In the genomic region with DNA sequence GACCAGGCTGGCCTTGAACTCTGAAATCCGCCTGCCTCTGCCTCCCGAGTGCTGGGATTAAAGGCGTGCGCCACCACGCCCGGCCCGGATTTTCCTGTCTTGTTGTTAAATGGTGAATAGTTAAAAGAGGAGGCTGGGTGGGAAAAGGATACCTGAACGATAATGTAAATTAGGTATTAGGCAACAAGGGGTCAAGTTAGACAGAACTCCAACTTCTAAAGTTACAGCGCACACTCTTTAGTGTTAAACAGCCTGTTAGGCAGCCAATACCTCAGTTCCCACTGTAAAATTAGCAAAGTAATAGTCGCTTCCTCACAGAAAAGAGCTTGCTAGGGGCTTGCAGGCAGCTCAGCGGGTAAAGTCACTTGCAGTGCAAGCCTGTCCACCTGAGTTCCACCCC, we compare ENCODE assay signal across 16 mouse cellular contexts. TPM values are rescaled to one million over a fixed set of nuclear protein-coding genes. Genes with fewer than 3 reads are reported as not detected.
DNase-seq lines count a peak whose midpoint lies in the region; ATAC-seq and TF ChIP-seq lines count a peak whose summit lies in the region.
"Had no signal": no experiment of that assay in that cellular context is flagged by ENCODE, and none has a peak within 500 bp of the region (broad histone marks: within the 10 kb centered on the region; RNA-seq: fewer than 3 reads in every experiment).

No protein-coding gene starts in this region.

- WGBS in midbrain, embryonic 10.5 days: 84% methylated on average over 11 of the region's 11 CpGs
- WGBS in midbrain, embryonic 16.5 days: 88% methylated on average over 11 of the region's 11 CpGs

- ATAC-seq in midbrain, embryonic 16.5 days: no peak
- ATAC-seq: intestine, postnatal 0 days had no signal

- H3K4me1 ChIP-seq in midbrain, embryonic 10.5 days: peaks cover 54% of the 10 kb centered on the region
- H3K4me1 ChIP-seq in midbrain, embryonic 16.5 days (ENCODE audit: control insufficient read depth, insufficient read depth, low read length): peaks cover 21% of the 10 kb centered on the region
- peaks cover 0 to 14% of the 10 kb centered on the region in 2 experiments; a peak in 3 of 4 replicates for H3K4me1 ChIP-seq in MEL (ENCODE audit: control insufficient read depth in 1 of 2, insufficient read depth in 2 of 2, low read length in 2 of 2)

- no peak overlapping the region for H3K4me2 ChIP-seq in midbrain, embryonic 16.5 days (ENCODE audit: low read length)

- no peak for TF ChIP-seq EP300 in MEL (IDR thresholded peaks at IDR 0.05; ENCODE audit: low read depth in 1 of 2, low read length in 2 of 2)

- H3K27me3 ChIP-seq in midbrain, embryonic 10.5 days (ENCODE audit: low read depth, poor library complexity, severe bottlenecking): no peaks in the 10 kb centered on the region
- H3K27me3 ChIP-seq in midbrain, embryonic 16.5 days (ENCODE audit: control insufficient read depth, insufficient read depth, low read depth, low read length): no peaks in the 10 kb centered on the region
- no peaks in the 10 kb centered on the region for H3K27me3 ChIP-seq in MEL (ENCODE audit: control insufficient read depth in 1 of 2, insufficient read depth in 2 of 2, low read length in 2 of 2)
- H3K27me3 ChIP-seq: CH12.LX; embryonic facial prominence, embryonic 12.5 days; forebrain, embryonic 12.5 days; heart, embryonic 12.5 days; hindbrain, embryonic 15.5 days had no signal

- no peak for TF ChIP-seq POLR2A in MEL (IDR thresholded peaks at IDR 0.05; ENCODE audit: control insufficient read depth in 1 of 2, insufficient read depth in 1 of 2, low read depth in 1 of 2, low read length in 2 of 2, poor library complexity in 1 of 2)

- no peak for TF ChIP-seq CTCF in MEL (IDR thresholded peaks at IDR 0.05 in 2 of 3, conservative IDR thresholded peaks at IDR 0.05 in 1 of 3; ENCODE audit: control insufficient read depth in 1 of 3, insufficient read depth in 1 of 3, low read depth in 2 of 3, low read length in 3 of 3, poor library complexity in 1 of 3, severe bottlenecking in 1 of 3)

- H3K36me3 ChIP-seq in midbrain, embryonic 10.5 days: peaks cover 27% of the 10 kb centered on the region
- peaks cover 7% of the 10 kb centered on the region for H3K36me3 ChIP-seq in midbrain, embryonic 16.5 days (ENCODE audit: control insufficient read depth, insufficient read depth, low read length)
- H3K36me3 ChIP-seq in MEL (ENCODE audit: control insufficient read depth in 1 of 2, insufficient read depth in 2 of 2, low read length in 2 of 2): peaks cover 0 to 9% of the 10 kb centered on the region in 2 experiments; a peak in 2 of 4 replicates

- peak overlapping the region; percentile 96; the same call in 1 of the 2 replicates for H3K27ac ChIP-seq in midbrain, embryonic 10.5 days (replicated peaks)
- H3K27ac ChIP-seq in midbrain, embryonic 16.5 days (ENCODE audit: low read length): no peak overlapping the region
- peak overlapping the region; percentile 33 for H3K27ac ChIP-seq in MEL (ENCODE audit: control insufficient read depth, low read depth, low read length)
- H3K27ac ChIP-seq: embryonic facial prominence, embryonic 12.5 days; hindbrain, embryonic 15.5 days had no signal

- no peak overlapping the region for H3K4me3 ChIP-seq in midbrain, embryonic 10.5 days
- no peak overlapping the region for H3K4me3 ChIP-seq in midbrain, embryonic 16.5 days (ENCODE audit: low read depth, low read length)
- H3K4me3 ChIP-seq in MEL (ENCODE audit: control insufficient read depth in 1 of 2, insufficient read depth in 1 of 2, low read depth in 2 of 2, low read length in 2 of 2): peak overlapping the region; percentile 48 to 95
- H3K4me3 ChIP-seq: forebrain, embryonic 12.5 days had no signal

- no peak overlapping the region for H3K9ac ChIP-seq in midbrain, embryonic 16.5 days (ENCODE audit: low read depth, low read length)
- peak overlapping the region; percentile 54 for H3K9ac ChIP-seq in MEL (ENCODE audit: control insufficient read depth, low read depth, low read length, poor library complexity, severe bottlenecking)
- H3K9ac ChIP-seq: embryonic facial prominence, embryonic 12.5 days; forebrain, embryonic 12.5 days; forebrain, postnatal 0 days; heart, embryonic 12.5 days; hindbrain, embryonic 15.5 days had no signal

- peak; percentile 13 for DNase-seq in cerebellum, adult 9-10 months
- DNase-seq in cerebellum, adult 11-12 months: no peak
- no peak for DNase-seq in midbrain, embryonic 10.5 days (ENCODE audit: low spot score)
- peak; percentile 59 for DNase-seq in MEL (ENCODE audit: low read depth, low spot score)
- peak; percentile 25 for DNase-seq in naive thymus-derived CD4-positive, alpha-beta T cell, adult 2 months (ENCODE audit: low read depth)
- no peak for DNase-seq in embryo, embryonic 10 days (ENCODE audit: low spot score)
- no peak for DNase-seq in ovary, postnatal 14 days (ENCODE audit: low spot score)

- H3K79me2 ChIP-seq in MEL (ENCODE audit: control insufficient read depth, insufficient read depth, low read length, poor library complexity): peaks cover 16% of the 10 kb centered on the region

- H3K9me3 ChIP-seq in midbrain, embryonic 10.5 days (replicated peaks): no peaks in the 10 kb centered on the region
- H3K9me3 ChIP-seq in midbrain, embryonic 16.5 days (replicated peaks; ENCODE audit: control insufficient read depth, low read length, poor library complexity, severe bottlenecking): no peaks in the 10 kb centered on the region
- H3K9me3 ChIP-seq in MEL (replicated peaks; ENCODE audit: insufficient read depth, low read length): no peaks in the 10 kb centered on the region
- H3K9me3 ChIP-seq: embryonic facial prominence, embryonic 12.5 days; forebrain, embryonic 12.5 days; G1E; heart, embryonic 12.5 days; hindbrain, embryonic 15.5 days had no signal

- TF ChIP-seq RAD21 in MEL (IDR thresholded peaks at IDR 0.05; ENCODE audit: low read depth, low read length): no peak

TF ChIP-seq in MEL, 35 proteins besides CTCF, POLR2A, EP300 and RAD21:
- peak; percentile 22; the same call in 1 of the 2 replicates for TF ChIP-seq MXI1 (IDR thresholded peaks at IDR 0.05; ENCODE audit: low read depth, low read length)
- TF ChIP-seq E2F4 (IDR thresholded peaks at IDR 0.05; ENCODE audit: borderline replicate concordance, low read depth, low read length): no peak

RNA-seq across cellular contexts. Expression of a gene that starts 0.9 kb away (rescaled TPM):
- polyA plus RNA-seq in midbrain, embryonic 10.5 days (2016; fragmentation: Nextera tagmentation; extraction: Ambion mirVana): 87.0 and 88.6 TPM in 2 replicates
- polyA plus RNA-seq in midbrain, embryonic 16.5 days (2015; fragmentation: Nextera tagmentation; extraction: Ambion mirVana): 68.8 and 72.4 TPM in 2 replicates
- total RNA-seq in MEL (2012; rRNA removed): 162 and 169 TPM in 2 replicates
- 100 to 1,000 TPM; 172 to 265 TPM for polyA plus RNA-seq in MEL (2012; ENCODE audit: insufficient read depth in 1 of 2, insufficient read length in 2 of 2, low read depth in 1 of 2, low replicate concordance in 2 of 2, missing spikeins in 1 of 2)

RNA-seq across cellular contexts. Expression of a gene that starts 34.9 kb away (rescaled TPM):
- polyA plus RNA-seq in midbrain, embryonic 10.5 days (2016; fragmentation: Nextera tagmentation; extraction: Ambion mirVana): 10.4 and 14.8 TPM in 2 replicates
- polyA plus RNA-seq in midbrain, embryonic 16.5 days (2015; fragmentation: Nextera tagmentation; extraction: Ambion mirVana): 2.6 and 2.7 TPM in 2 replicates
- total RNA-seq in MEL (2012; rRNA removed): 1.5 and 1.9 TPM in 2 replicates
- 1 to 10 TPM in 1 of 2 experiments, not detected in 1; 3.0 TPM for polyA plus RNA-seq in MEL (2012; ENCODE audit: insufficient read depth in 1 of 2, insufficient read length in 2 of 2, low read depth in 1 of 2, low replicate concordance in 2 of 2, missing spikeins in 1 of 2)

RNA-seq across cellular contexts. Expression of a gene that starts 49.0 kb away (rescaled TPM):
- 89.0 and 100 TPM in 2 replicates for polyA plus RNA-seq in midbrain, embryonic 10.5 days (2016; fragmentation: Nextera tagmentation; extraction: Ambion mirVana)
- 67.6 and 71.6 TPM in 2 replicates for polyA plus RNA-seq in midbrain, embryonic 16.5 days (2015; fragmentation: Nextera tagmentation; extraction: Ambion mirVana)
- total RNA-seq in MEL (2012; rRNA removed): 197 and 211 TPM in 2 replicates
- 100 to 1,000 TPM in 1 of 2 experiments, 10 to 100 TPM in 1; 64.7 to 199 TPM for polyA plus RNA-seq in MEL (2012; ENCODE audit: insufficient read depth in 1 of 2, insufficient read length in 2 of 2, low read depth in 1 of 2, low replicate concordance in 2 of 2, missing spikeins in 1 of 2)

RNA-seq across cellular contexts. Expression of a gene that starts 49.0 kb away (rescaled TPM):
- polyA plus RNA-seq in midbrain, embryonic 10.5 days (2016; fragmentation: Nextera tagmentation; extraction: Ambion mirVana): 247 and 261 TPM in 2 replicates
- polyA plus RNA-seq in midbrain, embryonic 16.5 days (2015; fragmentation: Nextera tagmentation; extraction: Ambion mirVana): 187 and 192 TPM in 2 replicates
- 297 and 330 TPM in 2 replicates for total RNA-seq in MEL (2012; rRNA removed)
- polyA plus RNA-seq in MEL (2012; ENCODE audit: insufficient read depth in 1 of 2, insufficient read length in 2 of 2, low read depth in 1 of 2, low replicate concordance in 2 of 2, missing spikeins in 1 of 2): 100 to 1,000 TPM; 316 to 356 TPM

Comparison
In these comparisons a context has a peak if more than half of its experiments do, and no peak if none do; other contexts are left out.
1. DNase-seq: peak in cerebellum, adult 9-10 months (single experiment), MEL (single experiment) and naive thymus-derived CD4-positive, alpha-beta T cell, adult 2 months (single experiment); none in cerebellum, adult 11-12 months (single experiment), midbrain, embryonic 10.5 days (single experiment), embryo, embryonic 10 days (single experiment) and ovary, postnatal 14 days (single experiment).
2. H3K4me3 ChIP-seq: peak in MEL (2 of 2); none in midbrain, embryonic 10.5 days (single experiment) and midbrain, embryonic 16.5 days (single experiment).